Mouse (Mus musculus) lung, postnatal 10 days (tissue): Measurements from ENCODE around the gene Btbd9.

Source experiments
- DNase-seq: peaks from one replicate; pipeline ENCODE4 v3.0.0; 2021

The Btbd9 gene

GRCm38 (mm10) chr17:30598300-30598699 lies 22.0 kb upstream of the Btbd9 start:
- DNase-seq = no peak

GRCm38 (mm10) chr17:30597786-30598185 lies 21.5 kb upstream of the Btbd9 start:
- no peak for DNase-seq

- no peak for DNase-seq
Observed at GRCm38 (mm10) chr17:30594846-30595245, 18.6 kb upstream of the Btbd9 start.

- no peak for DNase-seq
Observed at GRCm38 (mm10) chr17:30594407-30594806, 18.1 kb upstream of the Btbd9 start.

GRCm38 (mm10) chr17:30590417-30591198 lies 14.3 kb upstream of the Btbd9 start:
- peak; percentile 84 for DNase-seq

GRCm38 (mm10) chr17:30583258-30584001 lies 7.1 kb upstream of the Btbd9 start:
- no peak for DNase-seq

- no peak for DNase-seq
Observed at GRCm38 (mm10) chr17:30582313-30582712, 6.0 kb upstream of the Btbd9 start.

GRCm38 (mm10) chr17:30581201-30581600 lies 4.9 kb upstream of the Btbd9 start:
- DNase-seq = no peak

GRCm38 (mm10) chr17:30580781-30581180 lies 4.5 kb upstream of the Btbd9 start:
- DNase-seq = no peak

- no peak for DNase-seq
Observed at GRCm38 (mm10) chr17:30576946-30577345, 658 bp upstream of the Btbd9 start.

- DNase-seq = no peak
Observed at GRCm38 (mm10) chr17:30575121-30575904, 975 bp downstream of the Btbd9 start.

GRCm38 (mm10) chr17:30574783-30575075 lies 1.6 kb downstream of the Btbd9 start:
- no peak for DNase-seq

- DNase-seq = peak; percentile 61
Observed at GRCm38 (mm10) chr17:30573990-30574782, 2.1 kb downstream of the Btbd9 start.

- peak; percentile 55 for DNase-seq
Observed at GRCm38 (mm10) chr17:30570971-30571370, 5.3 kb downstream of the Btbd9 start.

GRCm38 (mm10) chr17:30570173-30570572 lies 6.1 kb downstream of the Btbd9 start:
- DNase-seq = peak; percentile 77

- no peak for DNase-seq
Observed at GRCm38 (mm10) chr17:30568473-30568872, 7.8 kb downstream of the Btbd9 start.

GRCm38 (mm10) chr17:30564971-30565370 lies 11.3 kb downstream of the Btbd9 start:
- no peak for DNase-seq

GRCm38 (mm10) chr17:30564407-30564806 lies 11.9 kb downstream of the Btbd9 start:
- DNase-seq = no peak

GRCm38 (mm10) chr17:30563484-30564075 lies 12.7 kb downstream of the Btbd9 start:
- DNase-seq = no peak

GRCm38 (mm10) chr17:30562770-30563169 lies 13.5 kb downstream of the Btbd9 start:
- DNase-seq = no peak

- DNase-seq = peak; percentile 85
Observed at GRCm38 (mm10) chr17:30559536-30559935, 16.8 kb downstream of the Btbd9 start.

- no peak for DNase-seq
Observed at GRCm38 (mm10) chr17:30558623-30559022, 17.7 kb downstream of the Btbd9 start.
